Mouse (Mus musculus) embryonic facial prominence, embryonic 13.5 days (tissue): ENCODE data around the gene Eml4. TPM values are rescaled to one million over a fixed set of nuclear protein-coding genes. Genes with fewer than 3 reads are reported as not detected.

ENCODE experiments used
- ATAC-seq: fragments of 200-750 bp; cut with Nextera tagmentation; 2 replicates; pipeline ENCODE4 v1.8.0; 2017; ENCODE audit warnings: low read depth; ENCODE audit not compliant: insufficient number of reproducible peaks, insufficient read depth, low FRiP score, low TSS enrichment
- H3K27ac ChIP-seq: fragments of 300-500 bp; sonication (generic); 2 replicates; pipeline ENCODE4 v1.5.1; 2015; ENCODE audit warnings: moderate library complexity, mild to moderate bottlenecking, inconsistent platforms
- H3K27me3 ChIP-seq: fragments of 300-500 bp; sonication (generic); 2 replicates; pipeline ENCODE4 v1.6.1; 2015; ENCODE audit warnings: mild to moderate bottlenecking, inconsistent platforms
- H3K36me3 ChIP-seq: fragments of 300-500 bp; sonication (generic); 2 replicates; pipeline ENCODE4 v1.6.1; 2015; ENCODE audit warnings: mild to moderate bottlenecking, inconsistent platforms
- H3K4me1 ChIP-seq: fragments of 300-500 bp; sonication (generic); 2 replicates; pipeline ENCODE4 v1.6.1; 2015; ENCODE audit warnings: inconsistent platforms
- H3K4me2 ChIP-seq: fragments of 300-500 bp; sonication (generic); 2 replicates; pipeline ENCODE4 v1.6.1; 2015; ENCODE audit warnings: moderate library complexity, mild to moderate bottlenecking, inconsistent platforms
- H3K4me3 ChIP-seq: fragments of 300-500 bp; sonication (generic); 2 replicates; pipeline ENCODE4 v1.5.1; 2015; ENCODE audit warnings: mild to moderate bottlenecking, inconsistent platforms
- H3K9ac ChIP-seq: fragments of 300-500 bp; sonication (generic); 2 replicates; pipeline ENCODE4 v1.6.1; 2015; ENCODE audit warnings: mild to moderate bottlenecking, inconsistent platforms
- H3K9me3 ChIP-seq: fragments of 300-500 bp; sonication (generic); 2 replicates; pipeline ENCODE4 v1.6.1; 2016; ENCODE audit warnings: inconsistent platforms
- WGBS: fragments of 180-500 bp; shearing (Covaris S2); methylation state at CpG from one replicate; pipeline ENCODE4 v1.1.7; 2015; ENCODE audit warnings: mixed read lengths; 5-methylcytosine and 5-hydroxymethylcytosine counted together
- polyA plus RNA-seq: library from polyadenylated mRNA; unstranded; fragments of >200 nt; fragmentation: Nextera tagmentation; extraction: Ambion mirVana; gene quantifications from 2 replicates; pipeline ENCODE4 v1.2.1, GENCODE M21; 2015

Gene Eml4
- polyA plus RNA-seq, 1 experiment from 2014 or later: 41.6 TPM

- H3K4me2 ChIP-seq: no peak overlapping the region
- no peak overlapping the region for H3K4me3 ChIP-seq
- H3K9ac ChIP-seq: no peak overlapping the region
- no peaks in the 10 kb centered on the region for H3K4me1 ChIP-seq
- WGBS: 63% methylated on average over 6 of the region's 6 CpGs
- no peak for ATAC-seq
- H3K9me3 ChIP-seq: no peaks in the 10 kb centered on the region
- no peak overlapping the region for H3K27ac ChIP-seq
- peaks cover 72% of the 10 kb centered on the region for H3K36me3 ChIP-seq
- H3K27me3 ChIP-seq: no peaks in the 10 kb centered on the region
Observed at GRCm38 (mm10) chr17:83466697-83467251, 116.0 kb downstream of the Eml4 start.

GRCm38 (mm10) chr17:83469586-83469985 is 118.9 kb downstream of the Eml4 start:
- H3K4me2 ChIP-seq: no peak overlapping the region
- H3K36me3 ChIP-seq: peaks cover 80% of the 10 kb centered on the region
- no peaks in the 10 kb centered on the region for H3K4me1 ChIP-seq
- H3K27ac ChIP-seq: no peak overlapping the region
- H3K9ac ChIP-seq: no peak overlapping the region
- 91% methylated on average over 2 of the region's 2 CpGs for WGBS
- H3K4me3 ChIP-seq: no peak overlapping the region
- no peaks in the 10 kb centered on the region for H3K27me3 ChIP-seq
- H3K9me3 ChIP-seq: no peaks in the 10 kb centered on the region
- ATAC-seq: no peak

GRCm38 (mm10) chr17:83477089-83477488 is 126.4 kb downstream of the Eml4 start:
- H3K4me3 ChIP-seq: no peak overlapping the region
- no peaks in the 10 kb centered on the region for H3K4me1 ChIP-seq
- no peak overlapping the region for H3K27ac ChIP-seq
- ATAC-seq: no peak
- peaks cover 90% of the 10 kb centered on the region for H3K36me3 ChIP-seq
- H3K4me2 ChIP-seq: no peak overlapping the region
- H3K9me3 ChIP-seq: no peaks in the 10 kb centered on the region
- 94% methylated on average over 12 of the region's 12 CpGs for WGBS
- no peaks in the 10 kb centered on the region for H3K27me3 ChIP-seq
- H3K9ac ChIP-seq: no peak overlapping the region

DNA sequence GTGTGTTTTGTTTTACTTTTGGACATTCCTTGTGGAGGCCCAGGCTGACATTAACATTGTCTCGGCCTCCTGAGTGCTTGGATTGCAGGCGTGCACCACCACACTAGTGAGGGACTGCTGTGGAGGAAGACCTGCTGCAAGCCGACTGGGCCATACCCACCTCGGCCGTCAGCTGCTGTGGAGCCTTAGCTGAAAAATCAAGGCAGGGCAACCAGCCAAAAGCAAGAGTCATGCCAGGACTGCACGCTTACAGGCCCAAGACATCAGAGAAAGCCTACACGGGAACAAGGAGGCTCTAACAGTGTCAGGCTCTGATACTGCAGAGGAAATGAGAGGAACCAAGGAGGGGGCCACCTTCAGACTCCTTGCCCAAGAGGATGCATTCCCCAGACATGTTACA is 130.8 kb downstream of the Eml4 start:
- no peaks in the 10 kb centered on the region for H3K4me1 ChIP-seq
- WGBS: 88% methylated on average over 7 of the region's 7 CpGs

GRCm38 (mm10) chr17:83482817-83483536 is 132.2 kb downstream of the Eml4 start:
- H3K4me3 ChIP-seq: no peak overlapping the region
- no peak for ATAC-seq
- whole genome bisulfite sequencing: 89% methylated on average over 7 of the region's 7 CpGs
- no peak overlapping the region for H3K9ac ChIP-seq
- no peak overlapping the region for H3K27ac ChIP-seq
- H3K9me3 ChIP-seq: no peaks in the 10 kb centered on the region
- H3K36me3 ChIP-seq: peaks cover 42% of the 10 kb centered on the region
- H3K27me3 ChIP-seq: no peaks in the 10 kb centered on the region
- H3K4me1 ChIP-seq: no peaks in the 10 kb centered on the region
- H3K4me2 ChIP-seq: no peak overlapping the region

More for the DNA sequence above, 130.8 kb downstream of the Eml4 start:
- Histone ChIP-seq H3K36me3 (peaks cover 56% of the 10 kb centered on the region), H3K9me3 (no peaks in the 10 kb centered on the region), H3K4me3 (no peak overlapping the region), H3K27me3 (no peaks in the 10 kb centered on the region), H3K4me2 (no peak overlapping the region), H3K9ac (no peak overlapping the region), H3K27ac (no peak overlapping the region)
- ATAC-seq: no peak

DNA sequence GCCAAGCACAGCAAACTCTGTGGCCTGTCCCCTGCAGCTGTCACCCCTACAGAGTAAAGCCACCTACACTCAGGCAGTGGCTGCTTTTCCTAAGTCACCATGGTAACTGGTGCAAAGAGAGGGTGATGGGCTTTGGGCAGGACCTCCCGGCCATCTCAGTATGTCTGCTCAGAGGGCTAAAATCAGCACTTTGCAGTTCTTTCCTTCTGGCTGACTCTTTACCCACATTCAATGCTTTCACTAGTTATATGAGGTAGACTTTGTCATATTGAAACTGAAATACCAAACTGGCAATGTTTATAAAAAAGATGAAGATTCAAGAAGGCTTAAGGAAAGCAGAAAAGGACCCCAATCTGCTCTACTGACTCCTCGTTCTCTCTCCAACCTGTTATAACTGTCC is 133.1 kb downstream of the Eml4 start:
- Histone ChIP-seq H3K9ac (no peak overlapping the region), H3K9me3 (no peaks in the 10 kb centered on the region), H3K4me1 (no peaks in the 10 kb centered on the region), H3K27me3 (no peaks in the 10 kb centered on the region), H3K4me2 (no peak overlapping the region), H3K36me3 (peaks cover 34% of the 10 kb centered on the region), H3K27ac (no peak overlapping the region), H3K4me3 (no peak overlapping the region)
- no peak for ATAC-seq
- 86% methylated on average over 2 of the region's 2 CpGs for WGBS

GRCm38 (mm10) chr17:83487762-83488161 is 137.0 kb downstream of the Eml4 start:
- peaks cover 7% of the 10 kb centered on the region; the same call in 1 of the 2 replicates for H3K9me3 ChIP-seq
- H3K27ac ChIP-seq: no peak overlapping the region
- H3K27me3 ChIP-seq: no peaks in the 10 kb centered on the region
- 0 out of 2 replicates have a peak, but pooled peaks cover 3% of the 10 kb centered on the region for H3K36me3 ChIP-seq
- H3K4me3 ChIP-seq: no peak overlapping the region
- WGBS: 38% methylated on average over 3 of the region's 3 CpGs
- no peak for ATAC-seq
- H3K4me2 ChIP-seq: no peak overlapping the region
- H3K4me1 ChIP-seq: no peaks in the 10 kb centered on the region
- no peak overlapping the region for H3K9ac ChIP-seq

DNA sequence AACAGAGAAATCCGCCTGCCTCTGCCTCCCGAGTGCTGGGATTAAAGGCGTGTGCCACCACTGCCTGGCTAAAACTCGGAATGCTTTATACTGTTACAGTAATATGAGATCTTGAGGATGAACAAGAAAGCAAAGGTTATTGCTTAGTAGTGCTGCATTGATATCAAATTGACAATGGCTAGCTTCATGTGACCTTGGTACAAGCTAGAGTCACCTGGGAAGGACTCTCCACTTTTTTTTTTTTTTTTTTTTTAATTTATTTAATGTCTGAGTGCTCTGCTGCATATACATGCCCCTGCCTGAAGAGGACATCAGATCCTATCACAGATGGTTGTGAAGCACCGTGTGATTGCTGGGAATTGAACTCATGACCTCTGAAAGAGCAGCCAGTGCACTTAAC is 148.2 kb downstream of the Eml4 start:
- no peaks in the 10 kb centered on the region for H3K27me3 ChIP-seq
- no peak overlapping the region for H3K9ac ChIP-seq
- peaks cover 11% of the 10 kb centered on the region; the same call in 1 of the 2 replicates for H3K9me3 ChIP-seq
- WGBS: 94% methylated on average over 5 of the region's 5 CpGs
- H3K4me2 ChIP-seq: no peak overlapping the region
- H3K4me1 ChIP-seq: no peaks in the 10 kb centered on the region
- no peak overlapping the region for H3K4me3 ChIP-seq
- ATAC-seq: no peak
- H3K36me3 ChIP-seq: peaks cover 62% of the 10 kb centered on the region
- H3K27ac ChIP-seq: no peak overlapping the region

DNA sequence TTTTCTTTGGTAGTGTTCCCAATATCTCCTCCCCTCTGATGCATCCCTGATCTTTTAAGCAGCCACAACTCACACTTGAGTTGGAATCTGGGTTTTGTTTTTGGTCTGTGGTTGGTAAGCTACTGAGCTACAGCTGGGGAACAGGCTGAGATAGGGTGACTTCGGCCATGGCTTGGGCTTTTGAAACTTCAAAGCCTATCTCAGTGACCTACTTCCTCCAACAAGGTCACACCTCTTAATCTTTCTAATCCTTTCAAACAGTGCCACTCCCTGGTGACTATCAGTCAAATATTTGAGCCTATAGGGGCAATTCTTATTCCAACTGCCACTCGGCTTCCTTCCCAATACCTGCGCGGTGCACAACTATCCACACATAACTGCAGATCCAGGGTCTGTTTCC is 149.0 kb downstream of the Eml4 start:
- no peak for ATAC-seq
- no peaks in the 10 kb centered on the region for H3K27me3 ChIP-seq
- 92% methylated on average over 4 of the region's 4 CpGs for WGBS
- H3K27ac ChIP-seq: no peak overlapping the region
- H3K36me3 ChIP-seq: peaks cover 62% of the 10 kb centered on the region
- no peak overlapping the region for H3K9ac ChIP-seq
- no peaks in the 10 kb centered on the region for H3K4me1 ChIP-seq
- no peak overlapping the region for H3K4me2 ChIP-seq
- H3K9me3 ChIP-seq: peaks cover 11% of the 10 kb centered on the region; the same call in 1 of the 2 replicates
- no peak overlapping the region for H3K4me3 ChIP-seq

- Histone ChIP-seq H3K4me3 (no peak overlapping the region), H3K4me1 (no peaks in the 10 kb centered on the region), H3K4me2 (no peak overlapping the region), H3K27me3 (no peaks in the 10 kb centered on the region), H3K9ac (no peak overlapping the region), H3K36me3 (peaks cover 49% of the 10 kb centered on the region), H3K27ac (no peak overlapping the region), H3K9me3 (0 out of 2 replicates have a peak, but pooled peaks cover 5% of the 10 kb centered on the region)
- 95% methylated on average over 2 of the region's 2 CpGs for WGBS
- no peak for ATAC-seq
Observed at GRCm38 (mm10) chr17:83503693-83504092, 153.0 kb downstream of the Eml4 start.

GRCm38 (mm10) chr17:83512130-83512529 is 161.4 kb downstream of the Eml4 start:
- H3K9me3 ChIP-seq: no peaks in the 10 kb centered on the region
- H3K27ac ChIP-seq: no peak overlapping the region
- H3K4me2 ChIP-seq: peak overlapping the region; percentile 86; the same call in 1 of the 2 replicates
- H3K4me1 ChIP-seq: peaks cover 19% of the 10 kb centered on the region
- ATAC-seq: no peak
- 83% methylated on average over 3 of the region's 3 CpGs for WGBS
- no peak overlapping the region for H3K9ac ChIP-seq
- no peak overlapping the region for H3K4me3 ChIP-seq
- H3K36me3 ChIP-seq: no peaks in the 10 kb centered on the region; the same call in 1 of the 2 replicates
- H3K27me3 ChIP-seq: no peaks in the 10 kb centered on the region

GRCm38 (mm10) chr17:83513655-83514212 is 163.0 kb downstream of the Eml4 start:
- H3K4me1 ChIP-seq: peaks cover 19% of the 10 kb centered on the region
- H3K27ac ChIP-seq: peak overlapping the region; percentile 72
- ATAC-seq: peak; percentile 44; the same call in 1 of the 2 replicates
- peak overlapping the region; percentile 93 for H3K9ac ChIP-seq
- H3K4me2 ChIP-seq: peak overlapping the region; percentile 86
- H3K4me3 ChIP-seq: peak overlapping the region; percentile 77
- WGBS: 2% methylated on average over 24 of the region's 24 CpGs
- H3K27me3 ChIP-seq: no peaks in the 10 kb centered on the region
- H3K9me3 ChIP-seq: no peaks in the 10 kb centered on the region
- no peaks in the 10 kb centered on the region for H3K36me3 ChIP-seq
